Mouse (Mus musculus): ENCODE measurements around the gene Gm14632. TPM values are rescaled to one million over a fixed set of nuclear protein-coding genes. Genes with fewer than 3 reads are reported as not detected.
"Not testable (repeated sequence)": the region's sequence is repeated elsewhere in the genome, so short reads cannot be mapped to it uniquely, and the experiment has no call there.

Gm14632 gene
- not detected in 2 replicates for polyA plus RNA-seq (2015; fragmentation: Nextera tagmentation; extraction: Ambion mirVana)

GRCm38 (mm10) chrX:30329472-30329871 lies at the start of gene Gm14632:
Gene Gm14632 (plus strand): TSS chrX:30329772.
- not testable (repeated sequence) for H3K9me3 ChIP-seq; ATAC-seq (ENCODE audit: low FRiP score, low read depth); H3K4me2 ChIP-seq (replicated peaks); H3K27me3 ChIP-seq; H3K27ac ChIP-seq; H3K9ac ChIP-seq; H3K4me1 ChIP-seq; H3K36me3 ChIP-seq; H3K4me3 ChIP-seq
- WGBS: 87% methylated on average over 4 of the region's 7 CpGs
